Mouse (Mus musculus) E14TG2a.4 (cell line): ENCODE data around the gene Gm10717.
"Not testable (repeated sequence)": the region's sequence is repeated elsewhere in the genome, so short reads cannot be mapped to it uniquely, and the experiment has no call there.

Experiments used
- CTCF ChIP-seq: conservative IDR thresholded peaks from 2 replicates; pipeline ENCODE4 v1.5.1; 2014; ENCODE audit warnings: low read length
- NANOG ChIP-seq: IDR thresholded peaks from 2 replicates; pipeline ENCODE4 v1.6.1; 2014; ENCODE audit warnings: borderline replicate concordance, low read length, mixed read lengths
- POU5F1 ChIP-seq: IDR thresholded peaks from 2 replicates; pipeline ENCODE4 v1.6.1; 2014; ENCODE audit warnings: low read length, borderline replicate concordance

DNA sequence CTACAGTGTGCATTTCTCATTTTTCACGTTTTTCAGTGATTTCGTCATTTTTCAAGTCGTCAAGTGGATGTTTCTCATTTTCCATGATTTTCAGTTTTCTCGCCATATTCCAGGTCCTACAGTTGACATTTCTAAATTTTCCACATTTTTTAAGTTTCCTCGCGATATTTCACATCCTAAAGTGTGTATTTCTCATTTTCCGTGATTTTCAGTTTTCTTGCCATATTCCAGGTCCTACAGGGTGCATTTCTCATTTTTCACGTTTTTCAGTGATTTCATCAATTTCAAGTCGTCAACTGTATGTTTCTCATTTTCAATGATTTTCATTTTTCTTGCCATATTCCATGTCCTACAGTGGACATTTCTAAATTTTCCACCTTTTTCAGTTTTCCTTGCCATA is 8.1 kb upstream of the Gm10717 start, which contains the start of gene Gm10719:
- TF ChIP-seq CTCF, POU5F1, NANOG: not testable (repeated sequence)
